Mouse (Mus musculus): ENCODE results near the gene Car8. TPM values are rescaled to one million over a fixed set of nuclear protein-coding genes. Genes with fewer than 3 reads are reported as not detected.
"Not testable (repeated sequence)": the region's sequence is repeated elsewhere in the genome, so short reads cannot be mapped to it uniquely, and the experiment has no call there.

Car8 gene
- total RNA-seq, 2 experiments from 2014 or later, result not detected

GRCm38 (mm10) chr4:8206918-8207573 is 31.8 kb downstream of the Car8 start:
- ATAC-seq (replicated peaks; ENCODE audit: low FRiP score, low TSS enrichment, poor library complexity, severe bottlenecking), result no peak

- no peak for ATAC-seq (replicated peaks; ENCODE audit: low FRiP score, low TSS enrichment, poor library complexity, severe bottlenecking)
Measured at GRCm38 (mm10) chr4:8205089-8205649, 33.7 kb downstream of the Car8 start.

- ATAC-seq (replicated peaks; ENCODE audit: low FRiP score, low TSS enrichment, poor library complexity, severe bottlenecking), result no peak
Measured at GRCm38 (mm10) chr4:8203367-8203766, 35.5 kb downstream of the Car8 start.

- no peak for ATAC-seq (replicated peaks; ENCODE audit: low FRiP score, low TSS enrichment, poor library complexity, severe bottlenecking)
Measured at GRCm38 (mm10) chr4:8201631-8202030, 37.2 kb downstream of the Car8 start.

- ATAC-seq (replicated peaks; ENCODE audit: low FRiP score, low TSS enrichment, poor library complexity, severe bottlenecking), result peak; percentile 98
Measured at GRCm38 (mm10) chr4:8200081-8200480, 38.8 kb downstream of the Car8 start.

- peak; percentile 75 for ATAC-seq (replicated peaks; ENCODE audit: low FRiP score, low TSS enrichment, poor library complexity, severe bottlenecking)
Measured at GRCm38 (mm10) chr4:8198033-8198432, 40.8 kb downstream of the Car8 start.

- peak; percentile 73 for ATAC-seq (replicated peaks; ENCODE audit: low FRiP score, low TSS enrichment, poor library complexity, severe bottlenecking)
Measured at GRCm38 (mm10) chr4:8190441-8190840, 48.4 kb downstream of the Car8 start.

- no peak for ATAC-seq (replicated peaks; ENCODE audit: low FRiP score, low TSS enrichment, poor library complexity, severe bottlenecking)
Measured at GRCm38 (mm10) chr4:8186921-8187687, 51.7 kb downstream of the Car8 start.

GRCm38 (mm10) chr4:8180576-8180975 is 58.3 kb downstream of the Car8 start:
- no peak for ATAC-seq (replicated peaks; ENCODE audit: low FRiP score, low TSS enrichment, poor library complexity, severe bottlenecking)

- ATAC-seq (replicated peaks; ENCODE audit: low FRiP score, low TSS enrichment, poor library complexity, severe bottlenecking), result no peak
Measured at GRCm38 (mm10) chr4:8154589-8155198, 84.1 kb downstream of the Car8 start.

- ATAC-seq (replicated peaks; ENCODE audit: low FRiP score, low TSS enrichment, poor library complexity, severe bottlenecking), result not testable (repeated sequence)
Measured at GRCm38 (mm10) chr4:8153926-8154325, 84.9 kb downstream of the Car8 start.

- no peak for ATAC-seq (replicated peaks; ENCODE audit: low FRiP score, low TSS enrichment, poor library complexity, severe bottlenecking)
Measured at GRCm38 (mm10) chr4:8137403-8137802, 101.4 kb downstream of the Car8 start.

- no peak for ATAC-seq (replicated peaks; ENCODE audit: low FRiP score, low TSS enrichment, poor library complexity, severe bottlenecking)
Measured at GRCm38 (mm10) chr4:8132024-8132423, 106.8 kb downstream of the Car8 start.

- ATAC-seq (replicated peaks; ENCODE audit: low FRiP score, low TSS enrichment, poor library complexity, severe bottlenecking), result no peak
Measured at GRCm38 (mm10) chr4:8113558-8113957, 125.3 kb downstream of the Car8 start.

GRCm38 (mm10) chr4:8111891-8112290 is 127.0 kb downstream of the Car8 start:
- no peak for ATAC-seq (replicated peaks; ENCODE audit: low FRiP score, low TSS enrichment, poor library complexity, severe bottlenecking)

GRCm38 (mm10) chr4:8109906-8110567 is 128.8 kb downstream of the Car8 start:
- ATAC-seq (replicated peaks; ENCODE audit: low FRiP score, low TSS enrichment, poor library complexity, severe bottlenecking), result no peak

GRCm38 (mm10) chr4:8101466-8101865 is 137.4 kb downstream of the Car8 start:
- no peak for ATAC-seq (replicated peaks; ENCODE audit: low FRiP score, low TSS enrichment, poor library complexity, severe bottlenecking)

GRCm38 (mm10) chr4:8098084-8098483 is 140.8 kb downstream of the Car8 start:
- ATAC-seq (replicated peaks; ENCODE audit: low FRiP score, low TSS enrichment, poor library complexity, severe bottlenecking), result no peak

- ATAC-seq (replicated peaks; ENCODE audit: low FRiP score, low TSS enrichment, poor library complexity, severe bottlenecking), result no peak
Measured at GRCm38 (mm10) chr4:8097683-8098082, 141.2 kb downstream of the Car8 start.

GRCm38 (mm10) chr4:8093566-8093965 is 145.3 kb downstream of the Car8 start:
- not testable (repeated sequence) for ATAC-seq (replicated peaks; ENCODE audit: low FRiP score, low TSS enrichment, poor library complexity, severe bottlenecking)

All from megakaryocyte-erythroid progenitor cell, adult 5-6 weeks (primary cell).